Mouse (Mus musculus) myocyte (in vitro differentiated cells): ENCODE results near the gene Tmem189.
A peak's percentile ranks its signal among the peaks of the same experiment; 100 is the strongest.

Experiments used
- MAX ChIP-seq: IDR thresholded peaks from one replicate; pipeline ENCODE4 v1.6.1; 2011; ENCODE audit warnings: low read depth, mild to moderate bottlenecking, control low read depth
- MYOG ChIP-seq, 3 experiments: IDR thresholded peaks; one replicate each; pipeline ENCODE4 v1.6.1; 2011; ENCODE audit warnings: control low read depth in 2 of 3, low read depth in 2 of 3, mild to moderate bottlenecking in 2 of 3; ENCODE audit not compliant: insufficient read length in 2 of 3, control insufficient read depth in 1 of 3, insufficient read depth in 1 of 3
- POLR2A ChIP-seq: IDR thresholded peaks from one replicate; pipeline ENCODE4 v1.6.1; 2011; ENCODE audit warnings: low read depth, mild to moderate bottlenecking, control low read depth, moderate library complexity; ENCODE audit not compliant: insufficient read length
- POLR2AphosphoS2 ChIP-seq: IDR thresholded peaks from one replicate; pipeline ENCODE4 v1.6.1; 2011; ENCODE audit warnings: low read depth, control low read depth; ENCODE audit not compliant: insufficient read length
- REST ChIP-seq: IDR thresholded peaks from one replicate; pipeline ENCODE4 v1.6.1; 2011; ENCODE audit warnings: mild to moderate bottlenecking, control low read depth, moderate library complexity; ENCODE audit not compliant: insufficient read depth, insufficient read length
- USF1 ChIP-seq: IDR thresholded peaks from one replicate; pipeline ENCODE4 v1.6.1; 2011; ENCODE audit warnings: low read depth, mild to moderate bottlenecking, control low read depth, moderate library complexity

GRCm38 (mm10) chr2:167694244-167694643 lies 4.6 kb upstream of the Tmem189 start:
- TF ChIP-seq POLR2AphosphoS2 (peak; percentile 58), REST (no peak), POLR2A (no peak), MAX (no peak), MYOG (IDR thresholded peaks at IDR 0.05; ENCODE audit: control insufficient read depth in 1 of 3, insufficient read depth in 1 of 3, insufficient read length in 2 of 3, low read depth in 2 of 3) (no peak), USF1 (no peak)
